Mouse (Mus musculus) midbrain, postnatal 0 days (tissue): ENCODE data around the gene Tmem88. TPM values are rescaled to one million over a fixed set of nuclear protein-coding genes. Genes with fewer than 3 reads are reported as not detected.

Experiments
- ATAC-seq: fragments of 200-750 bp; cut with Nextera tagmentation; 2 replicates; pipeline ENCODE4 v1.8.0; 2017; ENCODE audit warnings: moderate number of reproducible peaks, mild to moderate bottlenecking, moderate TSS enrichment, moderate library complexity; ENCODE audit not compliant: low FRiP score
- DNase-seq: peaks from one replicate; pipeline ENCODE4 v3.0.0-alpha.2; 2015; ENCODE audit warnings: low spot score
- H3K27ac ChIP-seq: fragments of 300-500 bp; sonication (generic); 2 replicates; pipeline ENCODE4 v1.5.1; 2014; ENCODE audit warnings: low read depth, mild to moderate bottlenecking, low read length, mixed read lengths
- H3K27me3 ChIP-seq: fragments of 300-500 bp; sonication (generic); 2 replicates; pipeline ENCODE4 v1.6.1; 2014; ENCODE audit warnings: low read length, control low read depth, mixed read lengths; ENCODE audit not compliant: insufficient read depth
- H3K36me3 ChIP-seq: fragments of 300-500 bp; sonication (generic); 2 replicates; pipeline ENCODE4 v1.6.1; 2014; ENCODE audit warnings: low read length, control low read depth, mixed read lengths; ENCODE audit not compliant: insufficient read depth
- H3K4me1 ChIP-seq: fragments of 300-500 bp; sonication (generic); 2 replicates; pipeline ENCODE4 v1.6.1; 2014; ENCODE audit warnings: mild to moderate bottlenecking, control low read depth, antibody characterized with exemption, low read length, mixed read lengths; ENCODE audit not compliant: insufficient read depth
- H3K4me2 ChIP-seq: fragments of 300-500 bp; sonication (generic); 2 replicates; pipeline ENCODE4 v1.6.1; 2014; ENCODE audit warnings: low read depth, mild to moderate bottlenecking, low read length, mixed read lengths; ENCODE audit not compliant: poor library complexity, severe bottlenecking
- H3K4me3 ChIP-seq: fragments of 300-500 bp; sonication (generic); 2 replicates; pipeline ENCODE4 v1.5.1; 2014; ENCODE audit warnings: low read depth, mild to moderate bottlenecking, low read length, moderate library complexity
- H3K9ac ChIP-seq: fragments of 300-500 bp; sonication (generic); replicated peaks from 2 replicates; pipeline ENCODE4 v1.6.1; 2014; ENCODE audit warnings: mild to moderate bottlenecking, low read length, moderate library complexity, mixed read lengths; ENCODE audit not compliant: poor library complexity, severe bottlenecking
- H3K9me3 ChIP-seq: fragments of 300-500 bp; sonication (generic); 2 replicates; pipeline ENCODE4 v1.6.1; 2016; ENCODE audit warnings: low read length, control low read depth
- CTCF ChIP-seq: IDR thresholded peaks from 2 replicates; pipeline ENCODE4 v1.5.1; 2016; ENCODE audit warnings: antibody characterized with exemption, mild to moderate bottlenecking
- WGBS: fragments of 180-500 bp; shearing (Covaris S2); extraction: QIAGEN DNeasy Blood & Tissue Kit; methylation state at CpG from one replicate; pipeline ENCODE4 v1.1.7; 2014; 5-methylcytosine and 5-hydroxymethylcytosine counted together
- polyA plus RNA-seq: library from polyadenylated mRNA; unstranded; fragments of >200 nt; fragmentation: Nextera tagmentation; extraction: Ambion mirVana; gene quantifications from 2 replicates; pipeline ENCODE4 v1.2.1, GENCODE M21; 2015
- total RNA-seq: library from RNA; depleted of rRNA; stranded (reverse); fragments of >200 nt; gene quantifications from 2 replicates; pipeline ENCODE4 v1.2.3, GENCODE M21; 2014

Gene Tmem88
- total and polyA plus RNA-seq, 2 experiments from 2014 or later: 5.7 to 5.8 TPM

GRCm38 (mm10) chr11:69411073-69411535, 13.1 kb upstream of the Tmem88 start:
- Histone ChIP-seq H3K4me3 (peak overlapping the region; percentile 73), H3K9ac (peak overlapping the region; percentile 98), H3K4me2 (peak overlapping the region; percentile 94), H3K4me1 (peaks cover 35% of the 10 kb centered on the region), H3K36me3 (peaks cover 24% of the 10 kb centered on the region), H3K9me3 (no peaks in the 10 kb centered on the region), H3K27ac (peak overlapping the region; percentile 89), H3K27me3 (no peaks in the 10 kb centered on the region)
- DNase-seq (peak; percentile 99), ATAC-seq (peak; percentile 62)
- TF ChIP-seq CTCF: no peak
- 0% methylated on average over 26 of the region's 26 CpGs for WGBS

- H3K9me3 ChIP-seq: no peaks in the 10 kb centered on the region
- peak overlapping the region; percentile 73 for H3K4me3 ChIP-seq
- under 1% methylated on average over 41 of the region's 41 CpGs for WGBS
- no peak for DNase-seq
- peak overlapping the region; percentile 98 for H3K9ac ChIP-seq
- H3K4me2 ChIP-seq: peak overlapping the region; percentile 94
- H3K27ac ChIP-seq: peak overlapping the region; percentile 89
- no peaks in the 10 kb centered on the region for H3K27me3 ChIP-seq
- ATAC-seq: no peak; the same call in 1 of the 2 replicates
- H3K4me1 ChIP-seq: peaks cover 35% of the 10 kb centered on the region
- no peak for TF ChIP-seq CTCF
- H3K36me3 ChIP-seq: peaks cover 30% of the 10 kb centered on the region
These were observed 12.5 kb upstream of the Tmem88 start for GRCm38 (mm10) chr11:69410310-69411072.

DNA sequence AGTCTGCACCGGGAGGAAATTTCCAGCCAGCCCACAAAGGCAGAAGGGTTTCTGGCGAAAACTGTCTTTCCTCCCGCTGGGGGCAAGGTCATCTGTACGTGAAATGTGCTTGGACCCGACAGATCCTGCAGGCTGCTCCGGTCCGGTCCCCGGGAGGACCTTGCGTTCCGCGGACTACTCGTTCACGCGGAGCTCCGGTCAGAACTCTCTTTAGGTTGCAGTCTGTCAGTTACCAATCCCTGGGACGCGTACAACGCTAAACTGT, 11.9 kb upstream of the Tmem88 start:
- H3K9ac ChIP-seq: peak overlapping the region; percentile 98
- no peaks in the 10 kb centered on the region for H3K9me3 ChIP-seq
- ATAC-seq (no peak), DNase-seq (no peak)
- WGBS: under 1% methylated on average over 18 of the region's 18 CpGs
- H3K4me1 ChIP-seq: peaks cover 34% of the 10 kb centered on the region
- peak overlapping the region; percentile 89 for H3K27ac ChIP-seq
- peak overlapping the region; percentile 73 for H3K4me3 ChIP-seq
- no peak for TF ChIP-seq CTCF
- H3K4me2 ChIP-seq: peak overlapping the region; percentile 94
- H3K36me3 ChIP-seq: peaks cover 35% of the 10 kb centered on the region
- no peaks in the 10 kb centered on the region for H3K27me3 ChIP-seq

- Histone ChIP-seq H3K4me1 (peaks cover 31% of the 10 kb centered on the region), H3K27me3 (no peaks in the 10 kb centered on the region), H3K4me3 (peak overlapping the region; percentile 73), H3K27ac (peak overlapping the region; percentile 89), H3K36me3 (peaks cover 40% of the 10 kb centered on the region), H3K4me2 (peak overlapping the region; percentile 94), H3K9ac (peak overlapping the region; percentile 98), H3K9me3 (no peaks in the 10 kb centered on the region)
- TF ChIP-seq CTCF: no peak
- WGBS: under 1% methylated on average over 39 of the region's 46 CpGs
- ATAC-seq (peak; percentile 11; the same call in 1 of the 2 replicates), DNase-seq (peak; percentile 84)
These were observed 11.5 kb upstream of the Tmem88 start for GRCm38 (mm10) chr11:69409378-69410044.

GRCm38 (mm10) chr11:69408541-69409377, 10.7 kb upstream of the Tmem88 start:
- H3K4me2 ChIP-seq: peak overlapping the region; percentile 94
- H3K36me3 ChIP-seq: peaks cover 47% of the 10 kb centered on the region
- peak overlapping the region; percentile 73 for H3K4me3 ChIP-seq
- H3K27ac ChIP-seq: peak overlapping the region; percentile 89
- DNase-seq (peak; percentile 96), ATAC-seq (peak; percentile 67)
- H3K27me3 ChIP-seq: no peaks in the 10 kb centered on the region
- peaks cover 27% of the 10 kb centered on the region for H3K4me1 ChIP-seq
- under 1% methylated on average over 33 of the region's 33 CpGs for WGBS
- no peak for TF ChIP-seq CTCF
- no peaks in the 10 kb centered on the region for H3K9me3 ChIP-seq
- peak overlapping the region; percentile 98 for H3K9ac ChIP-seq
